Mouse (Mus musculus) adrenal gland, adult 18-20 months (tissue): Measurements from ENCODE around the gene Olfr739. TPM values are rescaled to one million over a fixed set of nuclear protein-coding genes. Genes with fewer than 3 reads are reported as not detected.

ENCODE experiments used
- DNase-seq, 2 experiments: peaks; one replicate each; pipeline ENCODE4 v3.0.0; 2021 to 2022; ENCODE audit warnings: low spot score in 2 of 2
- long read RNA-seq, 2 experiments: library from polyadenylated mRNA; stranded (forward); transcript quantifications; one replicate each; pipeline ENCODE4 v2.0.0; 2021
- total RNA-seq, 2 experiments: library from RNA; stranded (reverse); gene quantifications; 1 replicate in 1 of 2; 2 replicates in 1 of 2; pipeline ENCODE4 v1.2.3; 2021

Gene Olfr739
- not detected for total RNA-seq
- long read RNA-seq, experiment 1: 0 reads
- long read RNA-seq, experiment 2: 0 reads

GRCm38 (mm10) chr14:50418326-50418725 is at the start of gene Olfr739:
TSS of gene Olfr739 (plus strand) at chr14:50418626.
- no peak for DNase-seq

GRCm38 (mm10) chr14:50380863-50381262 is 37.6 kb upstream of the Olfr739 start, which contains the start of gene Olfr736:
TSS of gene Olfr736 (plus strand) at chr14:50381163.
- no peak for DNase-seq

DNA sequence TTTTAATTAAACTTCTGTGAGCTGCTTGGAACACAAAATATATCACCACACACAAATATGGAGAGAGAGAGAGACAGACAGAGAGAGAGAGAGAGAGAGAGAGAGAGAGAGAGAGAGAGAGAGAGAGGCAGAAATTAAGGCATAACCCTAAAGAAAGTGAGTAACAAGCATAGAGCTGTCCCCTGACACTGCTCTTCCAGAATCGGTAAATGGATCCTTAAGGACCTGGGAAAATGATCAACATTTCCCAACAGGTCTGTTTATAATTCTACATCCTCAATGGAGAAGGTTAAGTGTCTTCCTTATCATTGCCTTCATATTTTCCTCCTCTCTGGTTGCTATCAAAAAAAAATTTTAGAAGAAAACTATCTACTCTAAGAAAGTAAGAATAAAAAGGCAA is 11.2 kb upstream of the Olfr739 start, which contains the start of gene Olfr738:
Gene Olfr738, plus strand, starts transcription at position 301 of the 400 bp plus-strand sequence.
- no peak for DNase-seq

- DNase-seq: no peak
Observed at GRCm38 (mm10) chr14:50445245-50445644, 26.8 kb downstream of the Olfr739 start, which contains the start of gene Olfr740. TSS of gene Olfr740 (plus strand) at chr14:50445545.

DNA sequence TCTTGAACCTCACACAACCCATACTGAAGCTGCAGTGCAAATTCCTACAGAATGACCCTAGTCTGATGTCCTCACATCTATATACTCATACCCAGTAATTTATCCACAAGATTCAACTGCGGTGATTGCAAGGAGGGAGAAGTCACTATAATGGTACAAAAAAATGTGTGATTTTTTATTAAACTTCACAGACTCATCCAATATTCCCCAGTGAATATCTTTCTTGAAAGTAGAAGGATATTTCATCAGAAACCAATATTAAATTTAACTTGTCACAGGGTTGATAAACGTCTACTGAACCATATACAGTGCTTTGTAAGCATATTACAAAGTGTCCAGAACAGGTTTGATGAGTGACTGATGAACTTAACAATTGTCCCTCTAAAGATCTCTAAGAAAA is 54.0 kb downstream of the Olfr739 start, which contains the start of gene Olfr741:
Gene Olfr741, plus strand, starts transcription at position 301 of the 400 bp plus-strand sequence.
- DNase-seq: no peak

Other genes starting within 250 kb of the Olfr739 start
- not detected for gene Olfr730, start 230.4 kb upstream of the Olfr739 start, total RNA-seq
- not detected for gene Olfr731, start 176.8 kb upstream of the Olfr739 start, total RNA-seq
- not detected for gene Olfr732, start 134.4 kb upstream of the Olfr739 start, total RNA-seq
- not detected for gene Olfr733, start 117.1 kb upstream of the Olfr739 start, total RNA-seq
- gene Olfr734, start 91.9 kb upstream of the Olfr739 start, total RNA-seq: not detected
- gene Olfr735, start 69.8 kb upstream of the Olfr739 start, total RNA-seq: not detected
- under 1 TPM; 0.10 to 0.54 TPM for gene Tlr11, start 60.7 kb upstream of the Olfr739 start, total RNA-seq
- not detected for gene Olfr736, start 37.5 kb upstream of the Olfr739 start, total RNA-seq
- not detected for gene Olfr738, start 11.1 kb upstream of the Olfr739 start, total RNA-seq
- gene Olfr740, start 26.9 kb downstream of the Olfr739 start, total RNA-seq: not detected
- gene Olfr741, start 54.1 kb downstream of the Olfr739 start, total RNA-seq: not detected
- gene Olfr742, start 85.0 kb downstream of the Olfr739 start, total RNA-seq: not detected
- not detected for gene Olfr743, start 103.2 kb downstream of the Olfr739 start, total RNA-seq
- gene Olfr744, start 196.3 kb downstream of the Olfr739 start, total RNA-seq: not detected
- not detected for gene Olfr745, start 220.8 kb downstream of the Olfr739 start, total RNA-seq
- not detected for gene Olfr746, start 228.5 kb downstream of the Olfr739 start, total RNA-seq